Mouse (Mus musculus) heart, embryonic 15.5 days (tissue): ENCODE results near the gene Tnfsf12. TPM values are rescaled to one million over a fixed set of nuclear protein-coding genes. Genes with fewer than 3 reads are reported as not detected.
"Not testable (repeated sequence)": the region's sequence is repeated elsewhere in the genome, so short reads cannot be mapped to it uniquely, and the experiment has no call there.

ENCODE experiments used
- ATAC-seq: fragments of 200-750 bp; cut with Nextera tagmentation; replicated peaks from 2 replicates; pipeline ENCODE4 v1.8.0; 2017; ENCODE audit warnings: low read depth, moderate TSS enrichment; ENCODE audit not compliant: insufficient number of reproducible peaks, insufficient read depth, low FRiP score
- H3K27ac ChIP-seq: fragments of 300-500 bp; sonication (generic); 2 replicates; pipeline ENCODE4 v1.5.1; 2015; ENCODE audit warnings: mild to moderate bottlenecking, inconsistent platforms
- H3K27me3 ChIP-seq: fragments of 300-500 bp; sonication (generic); 2 replicates; pipeline ENCODE4 v1.6.1; 2015; ENCODE audit warnings: inconsistent platforms
- H3K36me3 ChIP-seq: fragments of 300-500 bp; sonication (generic); 2 replicates; pipeline ENCODE4 v1.6.1; 2015; ENCODE audit warnings: mild to moderate bottlenecking, inconsistent platforms
- H3K4me1 ChIP-seq: fragments of 300-500 bp; sonication (generic); replicated peaks from 2 replicates; pipeline ENCODE4 v1.6.1; 2015; ENCODE audit warnings: inconsistent platforms
- H3K4me2 ChIP-seq: fragments of 300-500 bp; sonication (generic); 2 replicates; pipeline ENCODE4 v1.6.1; 2015; ENCODE audit warnings: inconsistent platforms, mild to moderate bottlenecking, moderate library complexity
- H3K4me3 ChIP-seq: fragments of 300-500 bp; sonication (generic); 2 replicates; pipeline ENCODE4 v1.5.1; 2015; ENCODE audit warnings: mild to moderate bottlenecking, inconsistent platforms
- H3K9ac ChIP-seq: fragments of 300-500 bp; sonication (generic); 2 replicates; pipeline ENCODE4 v1.6.1; 2015; ENCODE audit warnings: mild to moderate bottlenecking, inconsistent platforms
- H3K9me3 ChIP-seq: fragments of 300-500 bp; sonication (generic); replicated peaks from 2 replicates; pipeline ENCODE4 v1.6.1; 2016; ENCODE audit warnings: inconsistent platforms
- WGBS: fragments of 180-500 bp; shearing (Covaris S2); methylation state at CpG from one replicate; pipeline ENCODE4 v1.1.7; 2015; ENCODE audit warnings: mixed read lengths; 5-methylcytosine and 5-hydroxymethylcytosine counted together
- polyA plus RNA-seq: library from polyadenylated mRNA; unstranded; fragments of >200 nt; fragmentation: Nextera tagmentation; extraction: Ambion mirVana; gene quantifications from 2 replicates; pipeline ENCODE4 v1.2.1, GENCODE M21; 2015

Tnfsf12 gene
- 7.3 and 8.9 TPM in 2 replicates for polyA plus RNA-seq

- Histone ChIP-seq H3K4me3 (peak within 1 kb of the TSS; percentile 59), H3K36me3 (no peaks in the 10 kb centered on the region), H3K4me2 (peak within 1 kb of the TSS; percentile 90), H3K27ac (peak within 1 kb of the TSS; percentile 73), H3K4me1 (peaks cover 19% of the 10 kb centered on the region), H3K9me3 (no peaks in the 10 kb centered on the region), H3K9ac (peak within 1 kb of the TSS; percentile 69), H3K27me3 (no peaks in the 10 kb centered on the region)
- WGBS: 2% methylated on average over 41 of the region's 41 CpGs
- peak; percentile 78 for ATAC-seq
These were observed at the start of gene Tnfsf12, which contains the start of gene Tnfsfm13 for GRCm38 (mm10) chr11:69695361-69696181. Gene Tnfsf12, minus strand, starts transcription at chr11:69695849. Gene Tnfsfm13, minus strand, starts transcription at chr11:69696098.

- WGBS: 83% methylated on average over 2 of the region's 3 CpGs
- H3K27ac ChIP-seq, ATAC-seq: not testable (repeated sequence)
These were observed 35.8 kb upstream of the Tnfsf12 start for GRCm38 (mm10) chr11:69731408-69731807.

GRCm38 (mm10) chr11:69729063-69729462 is 33.4 kb upstream of the Tnfsf12 start:
- no peak for ATAC-seq
- no peak overlapping the region for H3K4me3 ChIP-seq
- no peaks in the 10 kb centered on the region for H3K9me3 ChIP-seq

More at GRCm38 (mm10) chr11:69731408-69731807, 35.8 kb upstream of the Tnfsf12 start:
- H3K27me3 ChIP-seq, H3K9ac ChIP-seq, H3K4me2 ChIP-seq, H3K9me3 ChIP-seq, H3K4me1 ChIP-seq, H3K4me3 ChIP-seq: not testable (repeated sequence)
- peaks cover 30% of the 10 kb centered on the region for H3K36me3 ChIP-seq

GRCm38 (mm10) chr11:69725951-69726350 is 30.3 kb upstream of the Tnfsf12 start:
- Histone ChIP-seq H3K36me3 (no peaks in the 10 kb centered on the region), H3K4me3 (no peak overlapping the region), H3K4me2 (no peak overlapping the region), H3K4me1 (no peaks in the 10 kb centered on the region), H3K9me3 (no peaks in the 10 kb centered on the region), H3K27ac (no peak overlapping the region), H3K27me3 (no peaks in the 10 kb centered on the region), H3K9ac (no peak overlapping the region)
- ATAC-seq: no peak
- WGBS: 35% methylated on average over 5 of the region's 5 CpGs

More at GRCm38 (mm10) chr11:69729063-69729462, 33.4 kb upstream of the Tnfsf12 start:
- WGBS: 21% methylated on average over 3 of the region's 3 CpGs
- H3K4me1 ChIP-seq: no peaks in the 10 kb centered on the region
- no peak overlapping the region for H3K27ac ChIP-seq
- no peak overlapping the region for H3K4me2 ChIP-seq
- no peak overlapping the region for H3K9ac ChIP-seq
- H3K36me3 ChIP-seq: peaks cover 7% of the 10 kb centered on the region
- no peaks in the 10 kb centered on the region for H3K27me3 ChIP-seq

DNA sequence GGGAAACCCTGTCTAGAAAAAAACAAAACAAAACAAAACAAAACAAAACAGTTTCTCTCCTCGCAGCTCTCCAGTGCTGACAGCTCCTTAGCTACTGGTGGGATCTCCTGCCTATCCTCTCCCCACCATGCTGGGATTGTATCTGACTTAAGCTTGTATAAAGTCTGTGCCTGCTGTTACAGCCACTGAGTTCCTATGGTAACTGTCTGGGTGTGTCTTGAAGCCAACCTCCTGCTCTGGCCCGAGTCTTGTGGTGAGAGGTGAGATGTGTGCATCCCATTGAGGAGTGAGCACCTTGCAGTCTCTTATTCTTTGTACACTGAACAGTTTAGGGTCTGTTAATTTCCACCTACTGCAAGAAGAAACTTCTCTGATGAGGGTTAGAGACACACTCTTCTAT is 27.4 kb upstream of the Tnfsf12 start:
- H3K27me3 ChIP-seq: no peaks in the 10 kb centered on the region
- H3K27ac ChIP-seq: no peak overlapping the region
- WGBS: 34% methylated on average over 2 of the region's 2 CpGs
- H3K4me1 ChIP-seq: no peaks in the 10 kb centered on the region
- no peaks in the 10 kb centered on the region for H3K9me3 ChIP-seq
- no peak for ATAC-seq
- no peak overlapping the region for H3K4me3 ChIP-seq
- H3K9ac ChIP-seq: no peak overlapping the region
- no peaks in the 10 kb centered on the region for H3K36me3 ChIP-seq
- H3K4me2 ChIP-seq: no peak overlapping the region

- ATAC-seq: no peak
- Histone ChIP-seq H3K27me3 (no peaks in the 10 kb centered on the region), H3K4me1 (peaks cover 4% of the 10 kb centered on the region), H3K9ac (no peak overlapping the region), H3K4me3 (no peak overlapping the region), H3K36me3 (no peaks in the 10 kb centered on the region), H3K4me2 (no peak overlapping the region), H3K27ac (no peak overlapping the region), H3K9me3 (no peaks in the 10 kb centered on the region)
- WGBS: 74% methylated on average over 6 of the region's 6 CpGs
These were observed 25.2 kb upstream of the Tnfsf12 start for GRCm38 (mm10) chr11:69720852-69721251.

- H3K4me3 ChIP-seq: no peak overlapping the region
- no peaks in the 10 kb centered on the region for H3K36me3 ChIP-seq
- no peaks in the 10 kb centered on the region for H3K27me3 ChIP-seq
- H3K9me3 ChIP-seq: no peaks in the 10 kb centered on the region
- H3K27ac ChIP-seq: no peak overlapping the region
- no peak overlapping the region for H3K4me2 ChIP-seq
- no peak overlapping the region for H3K9ac ChIP-seq
- peaks cover 6% of the 10 kb centered on the region for H3K4me1 ChIP-seq
- ATAC-seq: no peak
- WGBS: 62% methylated on average over 6 of the region's 6 CpGs
These were observed 23.8 kb upstream of the Tnfsf12 start for GRCm38 (mm10) chr11:69719423-69719822.

DNA sequence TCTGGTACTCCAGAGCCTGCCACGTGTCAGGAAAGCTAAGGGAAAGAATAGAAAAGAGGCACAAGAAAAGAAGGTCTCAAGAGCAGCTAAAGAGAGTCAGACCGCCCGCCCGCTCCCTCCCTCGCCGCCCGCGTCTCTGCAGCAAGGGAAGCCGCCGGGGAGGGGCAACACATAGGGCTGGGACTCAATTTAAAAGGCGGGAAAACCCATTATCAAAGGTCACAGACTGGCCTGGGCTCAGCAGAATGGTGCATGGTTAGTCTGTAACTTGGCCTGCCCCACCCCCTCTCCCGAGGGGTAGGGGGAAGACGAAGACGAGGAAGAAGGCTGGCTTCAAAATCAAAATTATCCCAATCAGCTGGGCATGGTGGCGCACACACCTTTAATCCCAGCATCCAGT is 23.0 kb upstream of the Tnfsf12 start:
- Histone ChIP-seq H3K4me3 (no peak overlapping the region), H3K4me1 (peaks cover 6% of the 10 kb centered on the region), H3K9ac (no peak overlapping the region), H3K36me3 (no peaks in the 10 kb centered on the region), H3K27ac (no peak overlapping the region), H3K4me2 (peak overlapping the region; percentile 36), H3K27me3 (no peaks in the 10 kb centered on the region), H3K9me3 (no peaks in the 10 kb centered on the region)
- WGBS: 37% methylated on average over 15 of the region's 15 CpGs
- ATAC-seq: no peak

- no peak for ATAC-seq
- Histone ChIP-seq H3K27me3 (no peaks in the 10 kb centered on the region), H3K27ac (no peak overlapping the region), H3K9me3 (no peaks in the 10 kb centered on the region), H3K4me3 (no peak overlapping the region), H3K9ac (no peak overlapping the region), H3K4me1 (peaks cover 6% of the 10 kb centered on the region), H3K36me3 (no peaks in the 10 kb centered on the region), H3K4me2 (no peak overlapping the region)
- WGBS: 72% methylated on average over 4 of the region's 4 CpGs
These were observed 21.3 kb upstream of the Tnfsf12 start for GRCm38 (mm10) chr11:69716953-69717352.

DNA sequence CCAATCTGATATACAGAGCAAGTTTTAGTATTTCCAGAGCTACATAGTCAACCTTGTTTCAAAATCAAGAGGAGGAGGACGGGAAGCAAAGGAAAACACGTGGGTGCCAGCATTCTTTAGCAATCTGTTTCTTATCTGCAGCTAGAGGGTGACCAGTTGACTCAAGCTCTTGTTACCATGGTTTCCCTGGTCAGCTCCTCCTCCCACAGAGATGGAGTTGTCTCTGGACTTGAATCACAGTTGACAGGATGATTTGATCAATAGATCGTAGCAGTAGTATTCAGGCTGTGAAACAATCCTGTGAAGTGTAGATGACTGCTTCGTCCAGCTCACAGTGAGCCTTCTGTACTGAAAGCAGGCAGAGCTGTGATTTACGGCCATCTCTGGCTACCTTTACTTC is 20.3 kb upstream of the Tnfsf12 start:
- peaks cover 6% of the 10 kb centered on the region for H3K4me1 ChIP-seq
- no peaks in the 10 kb centered on the region for H3K9me3 ChIP-seq
- H3K27me3 ChIP-seq: no peaks in the 10 kb centered on the region
- no peaks in the 10 kb centered on the region for H3K36me3 ChIP-seq
- ATAC-seq: no peak
- H3K9ac ChIP-seq: no peak overlapping the region
- peak overlapping the region; percentile 19; the same call in 1 of the 2 replicates for H3K27ac ChIP-seq
- no peak overlapping the region for H3K4me2 ChIP-seq
- no peak overlapping the region for H3K4me3 ChIP-seq
- 19% methylated on average over 5 of the region's 5 CpGs for WGBS

DNA sequence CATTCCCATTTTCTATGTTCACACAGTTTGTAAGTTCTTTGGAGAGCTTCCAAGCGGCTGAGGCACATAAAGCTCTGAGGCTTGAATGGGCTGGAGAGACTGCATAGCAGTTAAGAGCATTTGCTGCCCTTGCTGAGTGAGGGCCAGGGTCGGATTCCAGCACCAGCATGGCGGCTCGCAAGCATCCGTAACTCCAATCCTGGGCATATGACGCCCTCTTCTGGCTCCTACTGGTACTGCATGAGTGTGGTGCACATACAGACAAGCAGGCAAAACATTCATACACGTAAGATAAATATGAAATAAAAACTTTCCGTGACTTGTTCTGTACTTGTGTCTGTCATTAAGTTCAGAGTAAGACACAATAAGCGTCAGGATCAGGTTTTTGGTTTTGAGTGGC is 19.8 kb upstream of the Tnfsf12 start:
- 56% methylated on average over 9 of the region's 9 CpGs for WGBS
- H3K9me3 ChIP-seq: no peaks in the 10 kb centered on the region
- peaks cover 6% of the 10 kb centered on the region for H3K4me1 ChIP-seq
- H3K27me3 ChIP-seq: no peaks in the 10 kb centered on the region
- peak overlapping the region; percentile 19; the same call in 1 of the 2 replicates for H3K27ac ChIP-seq
- no peak overlapping the region for H3K9ac ChIP-seq
- H3K4me2 ChIP-seq: no peak overlapping the region
- H3K36me3 ChIP-seq: no peaks in the 10 kb centered on the region
- no peak overlapping the region for H3K4me3 ChIP-seq
- no peak for ATAC-seq
